Mouse (Mus musculus) heart, adult 11 months (tissue): ENCODE data around the gene Stard3nl.

Source experiments
- DNase-seq: peaks from one replicate; pipeline ENCODE4 v3.0.0; 2022

Gene Stard3nl

GRCm38 (mm10) chr13:19395688-19396354, at the start of gene Stard3nl:
TSS of gene Stard3nl (minus strand) at chr13:19395795.
- peak; percentile 100 for DNase-seq

GRCm38 (mm10) chr13:19438040-19438439, 42.4 kb upstream of the Stard3nl start:
- DNase-seq, result no peak

- DNase-seq, result no peak
These were observed 34.3 kb upstream of the Stard3nl start for GRCm38 (mm10) chr13:19429812-19430370.

- no peak for DNase-seq
These were observed 32.5 kb upstream of the Stard3nl start for GRCm38 (mm10) chr13:19428076-19428475.

- DNase-seq, result no peak
These were observed 29.0 kb upstream of the Stard3nl start for GRCm38 (mm10) chr13:19424563-19424962.

GRCm38 (mm10) chr13:19422521-19422920, 26.9 kb upstream of the Stard3nl start:
- no peak for DNase-seq

- DNase-seq, result peak; percentile 95
These were observed 22.4 kb upstream of the Stard3nl start for GRCm38 (mm10) chr13:19417885-19418521.

- DNase-seq, result no peak
These were observed 20.4 kb upstream of the Stard3nl start for GRCm38 (mm10) chr13:19415894-19416531.

- no peak for DNase-seq
These were observed 19.7 kb upstream of the Stard3nl start for GRCm38 (mm10) chr13:19415337-19415736.

GRCm38 (mm10) chr13:19412334-19412939, 16.8 kb upstream of the Stard3nl start:
- no peak for DNase-seq

GRCm38 (mm10) chr13:19411886-19412285, 16.3 kb upstream of the Stard3nl start:
- no peak for DNase-seq

GRCm38 (mm10) chr13:19410694-19411093, 15.1 kb upstream of the Stard3nl start:
- no peak for DNase-seq

- no peak for DNase-seq
These were observed 12.4 kb upstream of the Stard3nl start for GRCm38 (mm10) chr13:19407953-19408352.

- no peak for DNase-seq
These were observed 9.0 kb upstream of the Stard3nl start for GRCm38 (mm10) chr13:19404623-19405022.

- DNase-seq, result no peak
These were observed 552 bp downstream of the Stard3nl start for GRCm38 (mm10) chr13:19394798-19395687.

- no peak for DNase-seq
These were observed 1.4 kb downstream of the Stard3nl start for GRCm38 (mm10) chr13:19394171-19394570.

GRCm38 (mm10) chr13:19393731-19394130, 1.9 kb downstream of the Stard3nl start:
- no peak for DNase-seq

GRCm38 (mm10) chr13:19391608-19392007, 4.0 kb downstream of the Stard3nl start:
- DNase-seq, result no peak

- no peak for DNase-seq
These were observed 5.3 kb downstream of the Stard3nl start for GRCm38 (mm10) chr13:19390296-19390695.

- DNase-seq, result no peak
These were observed 5.7 kb downstream of the Stard3nl start for GRCm38 (mm10) chr13:19389896-19390295.

GRCm38 (mm10) chr13:19389434-19389833, 6.2 kb downstream of the Stard3nl start:
- no peak for DNase-seq

GRCm38 (mm10) chr13:19385226-19385625, 10.4 kb downstream of the Stard3nl start:
- no peak for DNase-seq
